Mouse (Mus musculus) small intestine, adult 2 months (tissue): ENCODE results near the gene Olfr1359.

Source experiments
- CTCF ChIP-seq: fragments of 200-500 bp; IDR thresholded peaks from 2 replicates; pipeline ENCODE4 v1.5.1; 2012; ENCODE audit warnings: low read depth, mild to moderate bottlenecking, control low read depth, inconsistent platforms, low read length, moderate library complexity, mixed read lengths; ENCODE audit not compliant: insufficient replicate concordance, insufficient read length; ENCODE audit errors: extremely low read depth
- POLR2A ChIP-seq: fragments of 200-500 bp; IDR thresholded peaks from 2 replicates; pipeline ENCODE4 v1.6.1; 2012; ENCODE audit warnings: low read depth, mild to moderate bottlenecking, control low read depth, inconsistent platforms, low read length, moderate library complexity

DNA sequence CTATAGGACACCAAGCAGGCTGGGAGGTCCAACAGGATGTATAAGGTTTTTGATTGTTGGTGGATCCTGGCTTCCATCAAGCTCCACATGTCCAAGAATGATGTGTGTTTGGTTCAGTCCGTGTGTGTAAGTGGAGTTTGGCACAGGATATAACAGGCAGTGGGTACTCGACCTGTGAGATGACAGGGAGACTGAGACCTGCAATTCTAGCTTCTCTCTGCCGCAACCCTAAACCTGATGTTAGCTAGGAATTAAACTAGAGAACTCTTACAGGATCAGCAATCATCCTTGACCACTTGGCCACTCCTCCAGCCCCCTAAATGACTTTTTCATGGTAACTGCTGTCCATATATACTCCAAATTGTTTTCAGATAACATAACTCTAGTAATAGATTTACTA lies 54.4 kb downstream of the Olfr1359 start:
- TF ChIP-seq CTCF (no peak), POLR2A (no peak)
